Mouse (Mus musculus) lung, postnatal 0 days (tissue): Measurements from ENCODE around the gene Usp54.

Experiments
- CTCF ChIP-seq: IDR thresholded peaks from 2 replicates; pipeline ENCODE4 v1.5.1; 2016; ENCODE audit warnings: antibody characterized with exemption, mild to moderate bottlenecking
- EP300 ChIP-seq: IDR thresholded peaks from 2 replicates; pipeline ENCODE4 v1.6.1; 2016; ENCODE audit warnings: antibody characterized with exemption, mild to moderate bottlenecking, control low read depth

GRCm38 (mm10) chr14:20578822-20579407 is 61.9 kb downstream of the Usp54 start:
- TF ChIP-seq CTCF (peak; percentile 44), EP300 (no peak)
